Mouse (Mus musculus) hindbrain, embryonic 10.5 days (tissue): ENCODE results near the gene Gpc6. TPM values are rescaled to one million over a fixed set of nuclear protein-coding genes. Genes with fewer than 3 reads are reported as not detected.

Experiments
- DNase-seq: peaks from one replicate; pipeline ENCODE4 v3.0.0-alpha.2; 2017; ENCODE audit warnings: low spot score
- H3K27ac ChIP-seq: fragments of 300-500 bp; sonication (generic); 2 replicates; pipeline ENCODE4 v1.5.1; 2016; ENCODE audit warnings: mild to moderate bottlenecking, moderate library complexity
- H3K27me3 ChIP-seq: fragments of 300-500 bp; sonication (generic); 2 replicates; pipeline ENCODE4 v1.6.1; 2016; ENCODE audit warnings: mild to moderate bottlenecking; ENCODE audit not compliant: poor library complexity, insufficient read depth, severe bottlenecking
- H3K36me3 ChIP-seq: fragments of 300-500 bp; sonication (generic); 2 replicates; pipeline ENCODE4 v1.6.1; 2016; ENCODE audit warnings: mild to moderate bottlenecking, moderate library complexity
- H3K4me1 ChIP-seq: fragments of 300-500 bp; sonication (generic); replicated peaks from 2 replicates; pipeline ENCODE4 v1.6.1; 2016; ENCODE audit warnings: mild to moderate bottlenecking
- H3K4me3 ChIP-seq: fragments of 300-500 bp; sonication (generic); 2 replicates; pipeline ENCODE4 v1.5.1; 2016; ENCODE audit warnings: mild to moderate bottlenecking, moderate library complexity
- H3K9me3 ChIP-seq: fragments of 300-500 bp; sonication (generic); 2 replicates; pipeline ENCODE4 v1.6.1; 2016; ENCODE audit warnings: mild to moderate bottlenecking, moderate library complexity
- WGBS: fragments of 180-500 bp; shearing (Covaris S2); methylation state at CpG from one replicate; pipeline ENCODE4 v1.1.7; 2016; 5-methylcytosine and 5-hydroxymethylcytosine counted together
- polyA plus RNA-seq: library from polyadenylated mRNA; unstranded; fragments of >200 nt; fragmentation: Nextera tagmentation; extraction: Ambion mirVana; gene quantifications from 2 replicates; pipeline ENCODE4 v1.2.1, GENCODE M21; 2016

Gpc6 gene
- polyA plus RNA-seq, 1 experiment from 2014 or later = 34.3 TPM

GRCm38 (mm10) chr14:117495118-117495517 is 570.0 kb downstream of the Gpc6 start:
- H3K27me3 ChIP-seq = no peaks in the 10 kb centered on the region
- DNase-seq = no peak
- H3K9me3 ChIP-seq = no peaks in the 10 kb centered on the region
- H3K27ac ChIP-seq = no peak overlapping the region
- no peak overlapping the region for H3K4me3 ChIP-seq
- H3K36me3 ChIP-seq = no peaks in the 10 kb centered on the region
- 62% methylated on average over 3 of the region's 3 CpGs for WGBS
- H3K4me1 ChIP-seq = no peaks in the 10 kb centered on the region

GRCm38 (mm10) chr14:117498785-117499184 is 573.7 kb downstream of the Gpc6 start:
- H3K9me3 ChIP-seq = no peaks in the 10 kb centered on the region
- WGBS = 82% methylated on average over 6 of the region's 6 CpGs
- H3K27me3 ChIP-seq = no peaks in the 10 kb centered on the region
- H3K27ac ChIP-seq = no peak overlapping the region
- no peaks in the 10 kb centered on the region for H3K4me1 ChIP-seq
- no peak overlapping the region for H3K4me3 ChIP-seq
- no peak for DNase-seq
- no peaks in the 10 kb centered on the region for H3K36me3 ChIP-seq

- no peaks in the 10 kb centered on the region for H3K36me3 ChIP-seq
- no peak for DNase-seq
- no peak overlapping the region for H3K4me3 ChIP-seq
- WGBS = 87% methylated on average over 4 of the region's 4 CpGs
- H3K27ac ChIP-seq = no peak overlapping the region
- no peaks in the 10 kb centered on the region for H3K4me1 ChIP-seq
- H3K27me3 ChIP-seq = no peaks in the 10 kb centered on the region
- H3K9me3 ChIP-seq = no peaks in the 10 kb centered on the region
Measured at GRCm38 (mm10) chr14:117499354-117499753, 574.2 kb downstream of the Gpc6 start.

GRCm38 (mm10) chr14:117514829-117515228 is 589.7 kb downstream of the Gpc6 start:
- Histone ChIP-seq H3K4me3 (no peak overlapping the region), H3K27ac (no peak overlapping the region), H3K27me3 (no peaks in the 10 kb centered on the region), H3K36me3 (no peaks in the 10 kb centered on the region), H3K9me3 (no peaks in the 10 kb centered on the region), H3K4me1 (no peaks in the 10 kb centered on the region)
- no peak for DNase-seq
- WGBS = 77% methylated on average over 2 of the region's 2 CpGs

GRCm38 (mm10) chr14:117519574-117519973 is 594.5 kb downstream of the Gpc6 start:
- Histone ChIP-seq H3K27ac (no peak overlapping the region), H3K4me3 (no peak overlapping the region), H3K4me1 (no peaks in the 10 kb centered on the region), H3K9me3 (no peaks in the 10 kb centered on the region), H3K27me3 (no peaks in the 10 kb centered on the region), H3K36me3 (no peaks in the 10 kb centered on the region)
- WGBS = 87% methylated on average over 8 of the region's 8 CpGs
- no peak for DNase-seq

- no peak for DNase-seq
- no peaks in the 10 kb centered on the region for H3K27me3 ChIP-seq
- no peaks in the 10 kb centered on the region for H3K36me3 ChIP-seq
- H3K4me3 ChIP-seq = no peak overlapping the region
- H3K9me3 ChIP-seq = no peaks in the 10 kb centered on the region
- no peaks in the 10 kb centered on the region for H3K4me1 ChIP-seq
- H3K27ac ChIP-seq = no peak overlapping the region
- WGBS = 90% methylated on average over 2 of the region's 2 CpGs
Measured at GRCm38 (mm10) chr14:117520706-117521105, 595.6 kb downstream of the Gpc6 start.

- Histone ChIP-seq H3K27me3 (no peaks in the 10 kb centered on the region), H3K4me3 (no peak overlapping the region), H3K4me1 (no peaks in the 10 kb centered on the region), H3K27ac (no peak overlapping the region), H3K36me3 (no peaks in the 10 kb centered on the region), H3K9me3 (no peaks in the 10 kb centered on the region)
- WGBS = 87% methylated on average over 6 of the region's 6 CpGs
- no peak for DNase-seq
Measured at GRCm38 (mm10) chr14:117525133-117525532, 600.0 kb downstream of the Gpc6 start.

GRCm38 (mm10) chr14:117527053-117527452 is 601.9 kb downstream of the Gpc6 start:
- Histone ChIP-seq H3K4me1 (no peaks in the 10 kb centered on the region), H3K36me3 (no peaks in the 10 kb centered on the region), H3K9me3 (no peaks in the 10 kb centered on the region), H3K4me3 (no peak overlapping the region), H3K27me3 (no peaks in the 10 kb centered on the region), H3K27ac (no peak overlapping the region)
- no peak for DNase-seq
- 92% methylated on average over 7 of the region's 7 CpGs for whole genome bisulfite sequencing

GRCm38 (mm10) chr14:117529439-117529838 is 604.3 kb downstream of the Gpc6 start:
- Histone ChIP-seq H3K27ac (no peak overlapping the region), H3K36me3 (no peaks in the 10 kb centered on the region), H3K4me3 (no peak overlapping the region), H3K27me3 (no peaks in the 10 kb centered on the region), H3K9me3 (no peaks in the 10 kb centered on the region), H3K4me1 (no peaks in the 10 kb centered on the region)
- DNase-seq = no peak
- 86% methylated on average over 3 of the region's 3 CpGs for WGBS

- H3K27ac ChIP-seq = no peak overlapping the region
- H3K4me3 ChIP-seq = no peak overlapping the region
- H3K9me3 ChIP-seq = no peaks in the 10 kb centered on the region
- no peaks in the 10 kb centered on the region for H3K4me1 ChIP-seq
- H3K36me3 ChIP-seq = no peaks in the 10 kb centered on the region
- no peak for DNase-seq
- no peaks in the 10 kb centered on the region for H3K27me3 ChIP-seq
Measured at GRCm38 (mm10) chr14:117552776-117553175, 627.7 kb downstream of the Gpc6 start.

GRCm38 (mm10) chr14:117556715-117557320 is 631.7 kb downstream of the Gpc6 start:
- no peak for DNase-seq
- 81% methylated on average over 7 of the region's 7 CpGs for WGBS
- no peak overlapping the region for H3K27ac ChIP-seq
- H3K4me1 ChIP-seq = no peaks in the 10 kb centered on the region
- no peaks in the 10 kb centered on the region for H3K36me3 ChIP-seq
- no peaks in the 10 kb centered on the region for H3K27me3 ChIP-seq
- no peak overlapping the region for H3K4me3 ChIP-seq
- H3K9me3 ChIP-seq = no peaks in the 10 kb centered on the region

GRCm38 (mm10) chr14:117562146-117562545 is 637.0 kb downstream of the Gpc6 start:
- H3K27me3 ChIP-seq = no peaks in the 10 kb centered on the region
- H3K36me3 ChIP-seq = no peaks in the 10 kb centered on the region
- DNase-seq = no peak
- no peak overlapping the region for H3K27ac ChIP-seq
- WGBS = 89% methylated on average over 4 of the region's 4 CpGs
- H3K9me3 ChIP-seq = no peaks in the 10 kb centered on the region
- H3K4me1 ChIP-seq = no peaks in the 10 kb centered on the region
- H3K4me3 ChIP-seq = no peak overlapping the region

GRCm38 (mm10) chr14:117569278-117569677 is 644.2 kb downstream of the Gpc6 start:
- H3K27ac ChIP-seq = no peak overlapping the region
- no peak overlapping the region for H3K4me3 ChIP-seq
- no peaks in the 10 kb centered on the region for H3K9me3 ChIP-seq
- H3K27me3 ChIP-seq = no peaks in the 10 kb centered on the region
- no peaks in the 10 kb centered on the region for H3K36me3 ChIP-seq
- WGBS = 80% methylated on average over 4 of the region's 4 CpGs
- H3K4me1 ChIP-seq = no peaks in the 10 kb centered on the region
- no peak for DNase-seq

GRCm38 (mm10) chr14:117572213-117572612 is 647.1 kb downstream of the Gpc6 start:
- no peak overlapping the region for H3K27ac ChIP-seq

More at GRCm38 (mm10) chr14:117572213-117572612, 647.1 kb downstream of the Gpc6 start:
- Histone ChIP-seq H3K36me3 (no peaks in the 10 kb centered on the region), H3K4me1 (no peaks in the 10 kb centered on the region), H3K27me3 (no peaks in the 10 kb centered on the region), H3K9me3 (no peaks in the 10 kb centered on the region), H3K4me3 (no peak overlapping the region)
- WGBS = 92% methylated on average over 8 of the region's 8 CpGs
- DNase-seq = no peak
